Mouse (Mus musculus) kidney, embryonic 14.5 days (tissue): Measurements from ENCODE around the gene Galnt14. TPM values are rescaled to one million over a fixed set of nuclear protein-coding genes. Genes with fewer than 3 reads are reported as not detected.
A peak's percentile ranks its signal among the peaks of the same experiment; 100 is the strongest.

Experiments
- ATAC-seq: fragments of 200-750 bp; cut with Nextera tagmentation; 2 replicates; pipeline ENCODE4 v1.8.0; 2017; ENCODE audit warnings: moderate number of reproducible peaks, mild to moderate bottlenecking, moderate TSS enrichment, moderate library complexity; ENCODE audit not compliant: low FRiP score, low TSS enrichment
- H3K27ac ChIP-seq: fragments of 300-500 bp; sonication (generic); 2 replicates; pipeline ENCODE4 v1.5.1; 2014; ENCODE audit warnings: low read depth, mild to moderate bottlenecking, low read length, moderate library complexity, mixed read lengths
- H3K27me3 ChIP-seq: fragments of 300-500 bp; sonication (generic); 2 replicates; pipeline ENCODE4 v1.6.1; 2014; ENCODE audit warnings: mild to moderate bottlenecking, low read length; ENCODE audit not compliant: control insufficient read depth, insufficient read depth
- H3K36me3 ChIP-seq: fragments of 300-500 bp; sonication (generic); 2 replicates; pipeline ENCODE4 v1.6.1; 2014; ENCODE audit warnings: low read length, mixed read lengths; ENCODE audit not compliant: control insufficient read depth, insufficient read depth
- H3K4me1 ChIP-seq: fragments of 300-500 bp; sonication (generic); 2 replicates; pipeline ENCODE4 v1.6.1; 2014; ENCODE audit warnings: low read length, mixed read lengths; ENCODE audit not compliant: control insufficient read depth, insufficient read depth
- H3K4me2 ChIP-seq: fragments of 300-500 bp; sonication (generic); replicated peaks from 2 replicates; pipeline ENCODE4 v1.6.1; 2014; ENCODE audit warnings: low read depth, mild to moderate bottlenecking, low read length
- H3K4me3 ChIP-seq: fragments of 300-500 bp; sonication (generic); 2 replicates; pipeline ENCODE4 v1.5.1; 2014; ENCODE audit warnings: mild to moderate bottlenecking, low read length
- H3K9ac ChIP-seq: fragments of 300-500 bp; sonication (generic); 2 replicates; pipeline ENCODE4 v1.6.1; 2014; ENCODE audit warnings: low read depth, mild to moderate bottlenecking, low read length, moderate library complexity
- H3K9me3 ChIP-seq: fragments of 300-500 bp; sonication (generic); 2 replicates; pipeline ENCODE4 v1.6.1; 2016; ENCODE audit warnings: low read length; ENCODE audit not compliant: control insufficient read depth
- WGBS: fragments of 180-500 bp; shearing (Covaris S2); extraction: QIAGEN DNeasy Blood & Tissue Kit; methylation state at CpG from one replicate; pipeline ENCODE4 v1.1.7; 2014; 5-methylcytosine and 5-hydroxymethylcytosine counted together
- polyA plus RNA-seq: library from polyadenylated mRNA; unstranded; fragments of >200 nt; fragmentation: Nextera tagmentation; extraction: Ambion mirVana; gene quantifications from 2 replicates; pipeline ENCODE4 v1.2.1, GENCODE M21; 2014

Galnt14 gene
- 8.8 and 9.7 TPM in 2 replicates for polyA plus RNA-seq

DNA sequence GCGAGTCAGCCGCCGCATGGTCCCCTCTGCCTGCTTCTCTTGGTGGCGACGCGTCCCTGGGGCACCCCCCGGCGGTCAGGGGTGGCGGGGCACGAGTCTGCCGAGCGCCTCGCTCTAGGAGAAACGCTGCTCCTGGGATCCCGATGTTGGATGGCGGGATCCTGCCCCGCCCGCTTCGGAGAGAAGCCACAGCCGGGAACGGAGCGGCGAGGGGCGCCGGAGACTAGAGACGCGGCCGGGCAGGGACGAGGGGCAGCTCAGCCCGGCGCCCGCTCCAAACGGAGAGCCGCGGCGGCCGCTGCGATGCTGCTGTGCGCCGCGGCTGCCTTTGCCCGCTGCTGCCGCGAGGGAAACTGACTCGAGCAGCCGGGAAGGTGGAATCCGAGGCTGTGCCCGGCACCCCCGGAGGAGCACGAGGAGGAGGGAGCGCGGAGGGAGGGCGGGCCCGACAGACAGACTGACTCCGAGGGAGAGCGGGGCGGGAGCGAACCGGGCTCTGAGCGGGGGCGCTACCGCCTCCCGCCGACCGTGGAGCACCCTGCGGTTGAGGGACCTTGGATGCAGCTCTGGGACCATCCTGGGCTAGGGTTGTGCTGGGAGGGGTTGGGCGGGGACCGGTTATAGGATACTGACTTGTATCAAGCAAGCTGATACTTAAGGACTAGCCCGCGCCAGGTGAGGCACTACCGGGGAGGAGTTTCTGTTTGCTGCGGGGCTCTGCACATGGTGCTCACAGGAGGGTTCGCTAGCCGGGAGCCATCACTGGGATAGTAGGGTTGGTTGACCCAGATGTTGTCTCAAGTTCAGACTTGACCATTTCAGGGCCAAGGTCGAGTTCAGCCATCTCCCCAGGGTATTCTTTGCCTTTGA is at the start of gene Galnt14:
Gene Galnt14 (minus strand): TSS at position 412 of the 870 bp plus-strand sequence.
- H3K9ac ChIP-seq = peak within 1 kb of the TSS; percentile 65
- no peak within 1 kb of the TSS for H3K27ac ChIP-seq
- peak within 1 kb of the TSS; percentile 97 for H3K4me2 ChIP-seq
- no peaks in the 10 kb centered on the region for H3K36me3 ChIP-seq
- H3K4me1 ChIP-seq = no peaks in the 10 kb centered on the region; the same call in 1 of the 2 replicates
- H3K4me3 ChIP-seq = peak within 1 kb of the TSS; percentile 60
- peaks cover 36% of the 10 kb centered on the region for H3K27me3 ChIP-seq
- H3K9me3 ChIP-seq = peaks cover 4% of the 10 kb centered on the region; the same call in 1 of the 2 replicates
- under 1% methylated on average over 63 of the region's 75 CpGs for WGBS
- peak; percentile 75 for ATAC-seq

DNA sequence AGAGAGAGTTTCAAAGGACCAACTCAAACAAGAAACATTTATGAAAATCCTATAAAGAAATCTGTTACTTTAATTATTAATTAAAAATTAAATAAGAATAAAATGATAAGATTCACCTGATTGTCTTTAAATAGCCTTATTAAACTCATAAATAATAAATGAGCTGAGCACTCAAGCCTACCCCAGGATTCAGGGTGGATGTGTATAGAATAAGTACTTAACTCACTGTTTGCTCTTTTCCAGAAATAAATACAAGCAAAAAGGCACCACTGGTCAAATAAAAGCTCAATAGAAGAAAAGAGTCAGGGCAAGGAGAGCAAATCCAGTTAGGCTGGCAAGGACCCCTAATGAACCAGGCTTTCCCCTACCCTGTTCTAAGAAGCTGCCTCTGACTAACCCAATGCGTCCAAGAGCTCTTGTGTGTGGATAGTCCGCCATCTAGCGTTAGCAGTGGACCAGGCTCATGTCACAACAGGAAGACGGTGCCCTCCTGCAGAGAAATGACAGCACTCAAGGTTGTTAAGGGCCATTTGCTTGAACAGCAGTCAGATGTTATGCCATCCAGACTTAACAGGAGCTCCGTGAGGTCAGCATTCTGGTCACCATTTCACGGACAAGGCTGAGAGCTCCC is 33.5 kb upstream of the Galnt14 start:
- ATAC-seq = peak; percentile 83
- H3K4me1 ChIP-seq = no peaks in the 10 kb centered on the region
- H3K4me2 ChIP-seq = no peak overlapping the region
- no peaks in the 10 kb centered on the region for H3K36me3 ChIP-seq
- H3K27me3 ChIP-seq = no peaks in the 10 kb centered on the region; the same call in 1 of the 2 replicates
- no peak overlapping the region for H3K4me3 ChIP-seq
- no peaks in the 10 kb centered on the region for H3K9me3 ChIP-seq
- no peak overlapping the region for H3K27ac ChIP-seq
- under 1% methylated on average over 6 of the region's 6 CpGs for WGBS
- no peak overlapping the region for H3K9ac ChIP-seq

DNA sequence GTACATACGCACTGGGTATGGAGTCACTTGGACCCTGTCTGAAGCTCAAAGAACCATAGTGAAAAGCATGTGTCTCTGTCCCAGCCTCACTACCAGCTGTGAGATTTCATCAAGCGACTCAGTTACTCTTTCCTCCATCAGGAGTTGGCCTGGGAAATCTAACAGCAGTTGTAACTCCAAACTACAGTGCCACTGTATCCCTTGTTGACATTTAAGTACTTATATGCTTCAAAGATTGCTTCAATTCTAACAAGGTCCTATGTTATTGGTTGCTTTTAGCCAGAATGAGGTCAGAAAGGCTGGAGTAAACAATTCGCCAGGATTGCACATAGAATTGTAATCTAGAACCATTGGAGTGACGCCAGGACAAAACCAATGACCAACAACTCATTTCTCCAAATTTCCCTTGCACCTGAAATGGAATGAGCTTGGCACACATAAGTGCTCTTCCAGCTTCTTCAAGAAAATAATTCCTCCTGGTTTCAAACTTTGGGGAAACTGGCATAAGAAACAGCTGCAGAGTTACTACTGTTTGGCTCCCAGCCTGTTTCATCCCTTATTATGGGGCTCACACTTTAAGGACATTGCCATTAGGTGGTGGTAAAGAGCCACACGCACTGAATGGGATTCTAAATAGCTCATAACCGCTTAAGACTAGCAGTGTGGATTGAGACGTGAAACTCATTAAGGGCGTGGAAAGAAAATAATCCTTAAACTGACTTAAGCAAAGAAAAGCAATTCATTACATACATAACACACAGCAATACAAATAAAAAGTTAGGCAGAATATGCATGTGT is 13.8 kb upstream of the Galnt14 start:
- ATAC-seq = no peak
- H3K4me3 ChIP-seq = no peak overlapping the region
- 61% methylated on average over 8 of the region's 8 CpGs for WGBS

DNA sequence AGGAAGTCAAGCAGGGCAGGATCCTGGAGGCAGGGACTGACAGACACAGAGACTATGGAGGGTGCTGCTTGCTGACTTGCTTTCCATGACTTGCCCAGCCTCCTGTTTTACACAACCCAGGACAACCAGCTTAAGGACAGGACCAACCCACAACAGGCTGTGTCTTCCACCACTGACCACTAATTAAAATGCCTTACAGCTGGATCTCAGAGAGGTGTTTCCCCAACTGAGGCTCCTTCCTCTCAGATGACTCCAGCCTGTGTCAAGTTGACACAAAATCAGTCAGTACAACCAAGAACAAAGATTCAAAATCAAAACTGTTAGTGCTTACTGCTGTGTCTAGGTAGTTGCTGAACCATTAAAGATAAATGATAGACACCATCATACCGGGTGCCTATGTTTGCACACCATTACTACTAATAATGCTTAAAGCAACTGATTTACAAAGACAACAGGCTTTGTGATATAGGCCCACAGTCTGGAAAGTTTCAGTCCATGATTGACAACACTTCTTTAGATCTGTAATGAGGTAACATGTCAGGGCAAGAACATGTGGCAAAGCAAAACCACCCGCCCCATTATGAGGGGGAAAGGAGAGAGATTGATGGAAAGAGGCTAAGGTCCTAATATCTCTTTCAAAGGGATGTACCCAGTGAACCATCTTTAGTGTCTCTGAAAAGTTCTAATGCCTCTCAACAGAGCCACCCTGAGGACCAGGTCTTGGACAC is 8.9 kb upstream of the Galnt14 start:
- no peak overlapping the region for H3K4me3 ChIP-seq
- H3K27me3 ChIP-seq = peaks cover 6% of the 10 kb centered on the region; the same call in 1 of the 2 replicates
- no peaks in the 10 kb centered on the region for H3K36me3 ChIP-seq
- H3K9ac ChIP-seq = no peak overlapping the region
- H3K4me1 ChIP-seq = no peaks in the 10 kb centered on the region
- ATAC-seq = no peak
- no peak overlapping the region for H3K4me2 ChIP-seq
- no peak overlapping the region for H3K27ac ChIP-seq
- no peaks in the 10 kb centered on the region for H3K9me3 ChIP-seq
- 87% methylated on average over 2 of the region's 2 CpGs for WGBS

More for the DNA sequence above, 13.8 kb upstream of the Galnt14 start:
- Histone ChIP-seq H3K36me3 (no peaks in the 10 kb centered on the region), H3K4me1 (no peaks in the 10 kb centered on the region), H3K9ac (no peak overlapping the region), H3K4me2 (no peak overlapping the region), H3K27ac (no peak overlapping the region), H3K27me3 (no peaks in the 10 kb centered on the region), H3K9me3 (no peaks in the 10 kb centered on the region)

DNA sequence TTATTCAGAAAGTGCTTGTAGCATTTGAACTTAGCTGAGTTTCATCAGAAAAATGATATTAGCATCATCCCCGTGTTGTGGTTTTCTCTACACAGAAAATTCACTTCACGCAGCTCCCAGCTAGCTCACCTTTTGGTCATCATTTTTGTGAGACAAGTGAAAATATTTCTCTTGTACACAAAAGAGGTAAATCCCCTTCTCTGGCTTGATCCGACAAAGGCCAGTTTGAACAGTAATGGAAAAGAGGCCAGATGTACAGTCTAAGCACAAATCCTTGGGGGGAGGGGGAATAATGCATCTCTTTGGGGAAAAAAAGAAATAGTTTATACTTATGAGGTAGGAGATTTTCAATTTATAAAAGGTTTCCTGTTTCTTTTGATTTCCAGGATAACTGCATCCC is 6.4 kb upstream of the Galnt14 start:
- Histone ChIP-seq H3K27me3 (peaks cover 17% of the 10 kb centered on the region), H3K4me1 (no peaks in the 10 kb centered on the region), H3K4me2 (no peak overlapping the region), H3K4me3 (no peak overlapping the region), H3K36me3 (no peaks in the 10 kb centered on the region), H3K27ac (no peak overlapping the region), H3K9me3 (no peaks in the 10 kb centered on the region), H3K9ac (no peak overlapping the region)
- WGBS = 77% methylated on average over 3 of the region's 3 CpGs
- no peak for ATAC-seq

DNA sequence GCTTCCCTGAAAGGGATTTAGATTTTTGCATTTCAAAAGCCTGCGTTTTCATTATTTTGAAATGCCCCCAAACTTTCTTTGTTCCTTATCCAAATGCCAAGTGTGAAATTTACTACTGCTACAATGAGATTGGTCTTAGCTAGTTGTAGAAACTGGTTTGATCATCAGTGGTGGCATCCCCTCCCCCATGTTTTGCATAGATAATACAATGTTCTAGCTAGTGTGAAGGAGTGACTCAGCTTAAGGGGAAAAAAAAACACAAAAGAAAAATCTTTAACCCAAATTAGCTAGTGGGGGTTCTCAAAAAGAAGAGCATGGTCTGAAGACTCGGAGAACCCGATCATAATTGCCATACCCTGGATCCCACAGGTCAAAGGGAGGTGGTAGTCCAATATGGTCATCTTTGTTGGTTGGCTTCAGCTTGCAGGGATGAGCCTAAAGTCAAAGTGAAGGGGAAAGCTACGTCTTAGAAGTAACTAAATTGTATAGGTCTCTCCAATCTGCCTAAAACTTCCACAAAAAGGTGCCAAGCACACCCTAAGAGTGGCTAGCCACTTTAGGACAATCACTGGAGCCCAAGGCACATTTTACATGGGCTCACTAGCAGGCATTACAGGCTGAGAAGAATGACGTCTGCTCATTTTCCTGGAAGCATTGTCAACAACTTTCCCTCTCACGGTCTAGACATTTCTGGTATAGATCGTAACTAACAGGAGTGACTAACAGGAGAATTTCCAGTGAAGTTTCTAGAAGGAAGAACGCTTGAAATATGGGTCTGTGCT is 4.4 kb upstream of the Galnt14 start:
- peaks cover 36% of the 10 kb centered on the region for H3K27me3 ChIP-seq
- 85% methylated on average over 8 of the region's 8 CpGs for whole genome bisulfite sequencing

DNA sequence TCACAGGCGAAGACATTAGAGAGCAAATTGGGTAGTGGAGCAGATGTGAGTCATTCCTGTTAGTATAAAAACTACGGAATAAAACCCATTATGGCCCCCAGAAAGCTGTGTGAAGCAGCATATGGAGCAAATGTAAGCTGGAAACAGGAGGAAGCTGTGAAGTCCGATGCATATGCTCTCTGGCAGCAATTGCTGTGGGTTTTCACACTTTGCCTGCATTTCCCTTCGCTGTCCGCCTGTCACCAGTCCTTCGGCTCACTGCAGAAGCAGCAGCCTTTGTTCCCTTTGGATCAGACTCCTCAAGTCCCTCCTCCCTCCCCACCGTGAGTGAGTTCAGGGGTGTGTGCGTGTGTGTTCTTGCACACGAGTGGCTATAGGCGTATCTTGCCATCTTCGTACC is 3.1 kb upstream of the Galnt14 start:
- Histone ChIP-seq H3K9ac (no peak overlapping the region), H3K36me3 (no peaks in the 10 kb centered on the region), H3K4me1 (no peaks in the 10 kb centered on the region; the same call in 1 of the 2 replicates), H3K4me3 (no peak overlapping the region), H3K4me2 (no peak overlapping the region), H3K27ac (no peak overlapping the region), H3K27me3 (peaks cover 36% of the 10 kb centered on the region), H3K9me3 (no peaks in the 10 kb centered on the region)
- WGBS = 35% methylated on average over 11 of the region's 11 CpGs
- no peak for ATAC-seq

More for the DNA sequence above, 4.4 kb upstream of the Galnt14 start:
- no peak overlapping the region for H3K4me2 ChIP-seq
- H3K9me3 ChIP-seq = no peaks in the 10 kb centered on the region
- no peak overlapping the region for H3K27ac ChIP-seq
- no peak for ATAC-seq
- no peak overlapping the region for H3K9ac ChIP-seq
- H3K4me3 ChIP-seq = no peak overlapping the region
- H3K4me1 ChIP-seq = no peaks in the 10 kb centered on the region; the same call in 1 of the 2 replicates
- no peaks in the 10 kb centered on the region for H3K36me3 ChIP-seq

DNA sequence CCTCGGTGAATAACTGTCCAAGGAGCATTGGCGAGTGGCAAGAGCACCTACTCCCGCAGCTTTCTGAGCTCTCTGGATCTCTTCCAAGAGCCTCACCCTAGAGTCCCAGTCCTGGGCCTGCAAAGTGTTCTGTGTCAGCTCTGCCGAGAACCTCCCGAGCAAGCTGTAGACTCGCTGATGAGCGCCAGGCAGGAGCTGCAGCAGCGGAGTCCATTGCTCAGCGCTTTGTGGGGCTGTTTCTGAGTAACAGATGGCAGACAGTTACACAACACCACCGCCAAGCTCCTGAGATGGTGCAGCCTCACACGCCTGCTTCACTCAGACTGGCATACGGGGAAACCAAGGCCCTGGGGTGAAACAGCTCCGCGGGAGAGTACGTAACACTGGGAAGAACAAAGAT is 1.7 kb upstream of the Galnt14 start:
- no peak for ATAC-seq
- Histone ChIP-seq H3K4me2 (no peak overlapping the region), H3K9me3 (peaks cover 4% of the 10 kb centered on the region; the same call in 1 of the 2 replicates), H3K27ac (no peak overlapping the region), H3K27me3 (peaks cover 36% of the 10 kb centered on the region), H3K36me3 (no peaks in the 10 kb centered on the region), H3K4me1 (no peaks in the 10 kb centered on the region; the same call in 1 of the 2 replicates), H3K4me3 (no peak overlapping the region), H3K9ac (no peak overlapping the region)
- whole genome bisulfite sequencing = 72% methylated on average over 15 of the region's 15 CpGs
